Mouse (Mus musculus): Measurements from ENCODE around the gene Washc4.
A peak's percentile ranks its signal among the peaks of the same experiment; 100 is the strongest.

Gene Washc4

GRCm38 (mm10) chr10:83600650-83601049, 57.1 kb downstream of the Washc4 start:
- no peak for DNase-seq (ENCODE audit: low spot score)

GRCm38 (mm10) chr10:83603956-83604564, 60.5 kb downstream of the Washc4 start:
- no peak for DNase-seq (ENCODE audit: low spot score)

- no peak for DNase-seq (ENCODE audit: low spot score)
These were observed 62.2 kb downstream of the Washc4 start for GRCm38 (mm10) chr10:83605637-83606183.

GRCm38 (mm10) chr10:83607111-83607510, 63.6 kb downstream of the Washc4 start:
- DNase-seq (ENCODE audit: low spot score) = no peak

- no peak for DNase-seq (ENCODE audit: low spot score)
These were observed 65.0 kb downstream of the Washc4 start for GRCm38 (mm10) chr10:83608596-83608995.

GRCm38 (mm10) chr10:83610518-83610917, 67.0 kb downstream of the Washc4 start:
- DNase-seq (ENCODE audit: low spot score) = no peak

GRCm38 (mm10) chr10:83611863-83612262, 68.3 kb downstream of the Washc4 start:
- DNase-seq (ENCODE audit: low spot score) = no peak

GRCm38 (mm10) chr10:83612648-83613215, 69.2 kb downstream of the Washc4 start:
- DNase-seq (ENCODE audit: low spot score) = no peak

GRCm38 (mm10) chr10:83617366-83617765, 73.8 kb downstream of the Washc4 start:
- DNase-seq (ENCODE audit: low spot score) = peak; percentile 10

- DNase-seq (ENCODE audit: low spot score) = no peak
These were observed 75.4 kb downstream of the Washc4 start for GRCm38 (mm10) chr10:83618819-83619440.

- DNase-seq (ENCODE audit: low spot score) = no peak
These were observed 77.0 kb downstream of the Washc4 start for GRCm38 (mm10) chr10:83620350-83621055.

GRCm38 (mm10) chr10:83624065-83624464, 80.5 kb downstream of the Washc4 start:
- no peak for DNase-seq (ENCODE audit: low spot score)

GRCm38 (mm10) chr10:83624841-83625240, 81.3 kb downstream of the Washc4 start:
- DNase-seq (ENCODE audit: low spot score) = no peak

GRCm38 (mm10) chr10:83627113-83627687, 83.6 kb downstream of the Washc4 start:
- no peak for DNase-seq (ENCODE audit: low spot score)

- no peak for DNase-seq (ENCODE audit: low spot score)
These were observed 84.7 kb downstream of the Washc4 start for GRCm38 (mm10) chr10:83628241-83628640.

- DNase-seq (ENCODE audit: low spot score) = no peak
These were observed 85.7 kb downstream of the Washc4 start for GRCm38 (mm10) chr10:83629190-83629781.

- DNase-seq (ENCODE audit: low spot score) = no peak
These were observed 86.3 kb downstream of the Washc4 start for GRCm38 (mm10) chr10:83629878-83630277.

GRCm38 (mm10) chr10:83630899-83631298, 87.3 kb downstream of the Washc4 start:
- DNase-seq (ENCODE audit: low spot score) = no peak

- no peak for DNase-seq (ENCODE audit: low spot score)
These were observed 88.2 kb downstream of the Washc4 start for GRCm38 (mm10) chr10:83631775-83632174.

GRCm38 (mm10) chr10:83632806-83633374, 89.3 kb downstream of the Washc4 start:
- DNase-seq (ENCODE audit: low spot score) = no peak

GRCm38 (mm10) chr10:83634461-83634860, 90.9 kb downstream of the Washc4 start:
- DNase-seq (ENCODE audit: low spot score) = peak; percentile 23

- no peak for DNase-seq (ENCODE audit: low spot score)
These were observed 92.6 kb downstream of the Washc4 start for GRCm38 (mm10) chr10:83636191-83636590.
